Mouse (Mus musculus): ENCODE measurements at regions not wholly inside any gene's neighbourhood (a gene's known extent, or its start where the extent isn't known, plus 50 kb on each side); places are given as distances from the start of the nearest gene placed in this dataset.
A peak's percentile ranks its signal among the peaks of the same experiment; 100 is the strongest.

DNA sequence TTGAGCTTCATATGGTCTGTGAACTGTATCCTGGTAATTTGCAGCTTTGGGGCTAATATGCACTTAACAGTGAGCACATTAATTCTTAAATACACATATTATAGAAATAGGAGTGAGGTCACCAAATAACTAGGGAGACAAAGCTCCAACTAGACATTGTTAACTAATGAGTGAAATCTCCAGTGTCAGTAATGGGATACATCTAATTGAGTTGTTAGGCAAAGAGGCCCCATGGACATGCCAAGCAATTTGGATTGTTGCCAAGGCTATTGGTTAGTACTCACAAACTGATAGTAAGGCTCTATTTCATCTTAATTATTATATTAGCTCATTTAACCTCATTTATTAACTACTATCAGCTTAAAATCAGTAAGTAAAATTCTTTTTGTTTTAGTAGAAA, 698.5 kb downstream of the Triml1 start:
- no peak for DNase-seq (ENCODE audit: low read depth, low spot score)

DNA sequence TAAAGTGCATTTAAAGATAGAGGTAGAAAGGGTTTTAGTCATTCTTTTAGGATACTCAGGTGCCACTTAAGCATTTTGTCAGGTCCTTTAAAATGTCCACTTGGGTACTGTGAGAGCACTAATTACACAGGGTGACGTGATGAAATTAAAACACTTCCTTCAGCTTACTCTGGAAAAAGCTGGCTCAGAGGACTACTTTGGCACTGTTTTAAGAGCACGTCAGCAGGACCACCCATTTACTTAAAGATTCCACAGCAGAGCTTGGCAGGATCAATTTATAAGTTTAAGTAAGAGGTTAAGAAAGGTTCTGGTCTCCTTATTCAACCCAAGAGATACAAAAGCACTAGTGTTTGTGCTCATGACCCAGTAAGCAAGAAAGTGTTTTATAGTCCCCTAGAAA, 738.7 kb downstream of the Triml1 start:
- DNase-seq (ENCODE audit: low read depth, low spot score): no peak

GRCm38 (mm10) chr8:42396886-42397285, 744.4 kb downstream of the Triml1 start:
- no peak for DNase-seq (ENCODE audit: low read depth, low spot score)

DNA sequence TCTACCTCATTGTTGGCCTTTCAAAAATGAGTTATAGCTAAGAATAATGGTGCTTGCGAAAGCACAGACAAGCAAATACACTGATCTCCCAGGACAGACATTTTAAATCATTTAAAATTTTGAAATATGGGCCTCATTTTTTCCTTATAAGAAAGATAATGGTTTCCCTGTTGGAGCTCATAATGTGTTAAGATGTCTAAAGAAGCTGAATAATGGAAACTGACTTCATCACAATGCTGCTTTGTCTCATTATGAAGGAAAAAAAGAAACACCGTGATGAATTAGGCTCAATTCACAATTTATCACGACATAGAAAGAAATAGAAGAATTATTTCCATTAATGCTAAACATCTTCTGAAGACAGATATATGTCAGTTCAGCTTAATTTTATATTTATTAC, 752.5 kb downstream of the Triml1 start:
- DNase-seq (ENCODE audit: low read depth, low spot score): no peak

GRCm38 (mm10) chr8:42348073-42348603, 793.1 kb downstream of the Triml1 start:
- DNase-seq (ENCODE audit: low read depth, low spot score): no peak

DNA sequence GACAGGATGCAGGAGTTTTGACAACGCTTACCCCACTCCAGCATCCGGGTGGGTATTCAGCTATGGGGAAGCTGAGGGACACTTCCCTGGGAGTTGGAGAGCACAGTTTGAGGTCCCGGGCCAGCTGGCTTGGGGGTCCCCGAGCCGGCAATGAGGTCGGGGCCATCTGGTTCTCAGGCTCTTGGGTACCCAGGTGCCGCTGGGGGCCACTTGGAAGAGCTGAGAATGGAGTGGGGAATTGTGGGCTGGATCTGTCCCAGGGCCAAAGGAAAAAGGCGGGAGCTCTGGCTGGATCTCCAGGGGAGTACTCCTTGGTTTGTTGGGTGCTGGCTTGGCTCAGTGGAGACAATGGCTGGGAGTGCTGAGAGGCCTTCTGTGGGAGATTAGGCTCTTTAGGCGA, 806.6 kb downstream of the Triml1 start:
- DNase-seq (ENCODE audit: low read depth, low spot score): no peak

DNA sequence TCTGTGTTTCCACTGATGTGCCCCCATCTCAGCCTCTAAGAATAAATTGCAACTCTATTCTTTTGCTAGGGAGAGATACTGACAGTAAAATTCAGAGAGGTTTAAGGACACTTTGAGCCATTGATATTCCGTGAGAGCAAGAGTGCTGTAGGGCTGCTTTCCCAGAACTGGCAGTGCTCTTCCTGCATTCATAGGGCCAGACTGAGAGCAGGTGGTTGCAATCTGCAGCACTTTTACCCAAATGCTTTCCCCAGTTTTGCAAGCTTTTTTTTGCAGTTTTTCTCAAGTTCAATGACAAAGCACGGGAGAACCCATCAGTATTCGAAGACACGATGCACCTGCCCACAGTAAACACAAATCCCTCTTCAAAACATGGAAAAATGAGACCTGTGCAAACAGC, 816.6 kb downstream of the Triml1 start:
- DNase-seq (ENCODE audit: low read depth, low spot score): no peak

GRCm38 (mm10) chr8:42322862-42323261, 818.4 kb downstream of the Triml1 start:
- no peak for DNase-seq (ENCODE audit: low read depth, low spot score)

- no peak for DNase-seq (ENCODE audit: low read depth, low spot score)
These were observed 830.2 kb downstream of the Triml1 start for GRCm38 (mm10) chr8:42311060-42311459.

- DNase-seq (ENCODE audit: low read depth, low spot score): no peak
These were observed 849.9 kb downstream of the Triml1 start for GRCm38 (mm10) chr8:42291392-42291791.

GRCm38 (mm10) chr8:42282011-42282410, 859.3 kb downstream of the Triml1 start:
- no peak for DNase-seq (ENCODE audit: low read depth, low spot score)

GRCm38 (mm10) chr8:42253358-42253757, 836.5 kb upstream of the Frg1 start:
- DNase-seq (ENCODE audit: low read depth, low spot score): no peak

- DNase-seq (ENCODE audit: low read depth, low spot score): peak; percentile 1
These were observed 825.4 kb upstream of the Frg1 start for GRCm38 (mm10) chr8:42242321-42242720.

DNA sequence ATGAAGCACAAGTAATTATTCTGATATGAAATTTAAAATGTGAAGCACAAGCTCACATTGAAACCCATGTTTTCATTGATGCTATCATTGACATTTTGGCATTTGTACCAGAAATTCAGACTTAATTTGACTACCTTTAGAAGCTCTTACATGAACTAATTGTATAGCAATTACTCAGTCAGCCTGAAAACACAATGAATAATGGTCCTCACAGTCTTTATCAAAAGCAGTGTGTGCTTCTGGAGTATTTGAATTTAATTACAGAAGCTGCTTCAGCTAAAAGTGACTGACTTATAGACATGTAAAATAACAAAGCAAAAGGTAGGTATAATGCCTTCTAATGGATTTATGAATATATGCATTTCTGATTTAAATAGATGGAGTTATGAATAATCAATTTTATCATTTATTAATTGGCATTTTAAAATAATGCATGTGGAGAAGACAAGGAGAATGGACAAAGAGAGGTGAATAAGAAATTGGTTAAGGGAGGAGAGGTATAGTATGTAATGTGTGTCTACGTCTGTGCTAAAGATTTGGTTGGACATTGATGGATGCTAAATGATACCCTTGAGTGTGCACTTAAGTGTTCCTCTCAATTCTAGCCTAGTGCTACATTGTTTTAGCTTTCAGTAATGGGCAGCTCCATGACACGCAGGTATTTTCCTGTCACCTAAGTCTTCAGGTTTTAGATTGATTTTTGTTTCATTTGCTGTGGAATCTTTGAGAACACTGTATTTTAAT, 803.2 kb upstream of the Frg1 start:
- no peak for DNase-seq (ENCODE audit: low read depth, low spot score)

- no peak for DNase-seq (ENCODE audit: low read depth, low spot score)
These were observed 794.1 kb upstream of the Frg1 start for GRCm38 (mm10) chr8:42210943-42211342.

DNA sequence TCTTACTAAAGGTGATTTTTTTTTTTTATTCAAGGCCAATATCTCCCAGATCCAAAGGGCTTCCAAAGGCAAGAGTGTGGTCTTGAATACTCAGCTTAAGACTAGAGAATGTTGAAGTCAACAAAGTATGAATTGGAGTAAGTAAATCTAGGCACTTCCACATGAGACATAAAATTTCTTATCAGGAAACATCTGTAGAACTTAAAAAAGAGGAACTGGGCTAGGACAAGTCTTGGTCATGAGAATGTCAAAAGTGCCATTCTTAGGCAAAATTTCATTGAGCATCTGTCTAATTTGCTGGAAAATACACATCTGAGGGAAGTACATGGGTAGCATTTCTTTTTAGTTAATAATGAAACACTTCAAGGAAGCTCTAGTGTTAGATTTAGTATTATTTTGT, 793.1 kb upstream of the Frg1 start:
- DNase-seq (ENCODE audit: low read depth, low spot score): no peak

DNA sequence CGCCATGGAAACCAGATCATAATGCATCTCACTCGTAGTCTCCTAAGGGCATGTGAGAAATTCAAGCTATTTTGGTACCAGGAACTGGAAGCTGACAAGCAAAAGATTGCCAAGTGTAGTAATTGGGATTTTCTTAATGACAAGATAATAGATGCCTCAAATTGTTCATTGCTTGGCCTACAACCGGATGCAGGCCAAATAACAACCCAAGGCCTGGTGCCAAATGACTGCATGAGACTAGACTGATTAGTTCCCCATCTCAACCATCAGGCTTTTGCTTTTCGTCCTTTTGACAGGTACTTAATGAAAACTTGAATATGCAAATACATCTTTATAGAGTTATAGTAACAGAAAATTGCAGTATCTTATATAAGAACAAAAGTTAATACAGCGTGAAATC, 780.4 kb upstream of the Frg1 start:
- DNase-seq (ENCODE audit: low read depth, low spot score): no peak

DNA sequence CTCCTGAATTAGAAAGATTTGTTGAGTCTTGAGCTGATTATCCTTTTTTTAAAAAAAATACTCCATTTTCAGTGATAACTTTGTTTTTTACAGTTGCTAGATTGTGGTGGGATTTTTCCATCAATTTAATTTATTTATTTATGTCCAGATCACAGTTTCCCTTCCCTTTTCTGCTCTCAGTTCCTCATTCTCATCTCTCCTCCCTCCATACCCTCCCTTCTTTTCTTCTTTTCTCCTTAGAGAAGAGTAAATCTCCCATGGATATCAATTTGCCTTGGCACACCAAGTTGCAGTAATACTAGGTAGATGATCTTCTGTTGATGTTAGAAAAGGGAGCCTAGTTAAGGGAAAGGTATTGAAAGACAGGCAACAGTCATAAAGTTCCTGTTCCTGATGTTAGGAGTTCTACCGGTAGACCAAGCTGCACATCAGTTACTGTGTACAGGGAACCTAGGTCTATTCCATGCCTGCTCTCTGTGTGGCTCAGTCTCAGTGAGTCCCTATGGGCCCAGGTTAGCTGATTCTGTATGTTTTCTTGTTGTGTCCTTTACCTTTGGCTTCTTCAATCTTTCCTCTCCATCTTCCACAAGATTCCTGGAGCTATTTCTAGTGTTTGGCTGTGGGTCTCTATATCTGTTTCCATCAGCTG, 777.2 kb upstream of the Frg1 start:
- no peak for DNase-seq (ENCODE audit: low read depth, low spot score)

GRCm38 (mm10) chr8:42187083-42187482, 770.2 kb upstream of the Frg1 start:
- DNase-seq (ENCODE audit: low read depth, low spot score): no peak

GRCm38 (mm10) chr8:42183288-42183878, 766.5 kb upstream of the Frg1 start:
- no peak for DNase-seq (ENCODE audit: low read depth, low spot score)

DNA sequence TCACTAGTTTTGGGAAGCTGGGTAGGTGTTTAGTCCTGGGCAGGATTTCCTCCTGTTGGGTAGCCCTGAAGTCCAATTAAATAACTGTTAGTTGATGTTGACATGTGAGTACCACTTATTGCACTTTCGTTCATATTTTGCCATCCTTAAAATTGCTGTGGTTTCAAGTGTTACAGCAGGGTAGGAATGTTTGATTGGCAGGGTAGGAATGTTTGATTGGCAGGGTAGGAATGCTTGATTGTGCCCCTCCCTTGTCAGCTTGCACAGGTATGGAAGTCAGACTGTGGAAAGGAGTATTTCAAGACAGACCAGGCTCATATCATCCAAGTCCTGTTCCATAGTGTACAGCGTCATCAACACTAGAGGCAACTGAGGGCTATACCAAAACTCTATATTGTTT, 745.6 kb upstream of the Frg1 start:
- no peak for DNase-seq (ENCODE audit: low read depth, low spot score)

DNA sequence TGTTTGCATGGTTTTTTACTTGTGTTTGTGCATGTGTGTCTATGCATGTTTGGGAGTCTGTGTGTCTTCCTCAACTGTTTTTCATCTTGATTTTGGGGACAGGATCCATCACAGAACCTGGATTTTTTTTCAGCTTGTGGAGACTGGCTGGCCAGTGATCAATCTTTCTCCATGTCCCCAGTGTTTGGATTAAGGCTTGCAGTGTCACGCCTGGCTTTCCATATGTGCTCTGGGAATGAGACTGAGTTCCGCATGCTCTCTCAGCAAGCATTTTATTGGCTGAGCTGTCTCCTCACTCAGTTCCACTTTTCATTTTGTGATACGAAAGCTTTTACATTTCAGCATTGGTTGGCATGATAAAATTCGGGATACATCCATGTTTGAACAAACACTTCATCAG, 740.1 kb upstream of the Frg1 start:
- no peak for DNase-seq (ENCODE audit: low read depth, low spot score)

- DNase-seq (ENCODE audit: low read depth, low spot score): no peak
These were observed 739.7 kb upstream of the Frg1 start for GRCm38 (mm10) chr8:42156588-42156987.

Data from WW6 (cell line).